Mouse (Mus musculus) cerebellum, adult 8-10 months (tissue): Measurements from ENCODE around the gene Baiap2l1.
"Not testable (repeated sequence)": the region's sequence is repeated elsewhere in the genome, so short reads cannot be mapped to it uniquely, and the experiment has no call there.

Experiments used
- DNase-seq: peaks from one replicate; pipeline ENCODE4 v3.0.0; 2022

The Baiap2l1 gene

GRCm38 (mm10) chr5:144357881-144358591 lies at the start of gene Baiap2l1:
Gene Baiap2l1, minus strand, starts transcription at chr5:144358112.
- peak; percentile 26 for DNase-seq

- no peak for DNase-seq
Observed at GRCm38 (mm10) chr5:144406256-144406655, 48.3 kb upstream of the Baiap2l1 start.

GRCm38 (mm10) chr5:144400821-144401220 lies 42.9 kb upstream of the Baiap2l1 start:
- DNase-seq = no peak

GRCm38 (mm10) chr5:144397566-144397965 lies 39.7 kb upstream of the Baiap2l1 start:
- no peak for DNase-seq

- no peak for DNase-seq
Observed at GRCm38 (mm10) chr5:144394142-144394541, 36.2 kb upstream of the Baiap2l1 start.

GRCm38 (mm10) chr5:144387851-144388250 lies 29.9 kb upstream of the Baiap2l1 start:
- DNase-seq = peak; percentile 45

- no peak for DNase-seq
Observed at GRCm38 (mm10) chr5:144383936-144384335, 26.0 kb upstream of the Baiap2l1 start.

- DNase-seq = no peak
Observed at GRCm38 (mm10) chr5:144381782-144382181, 23.9 kb upstream of the Baiap2l1 start.

- no peak for DNase-seq
Observed at GRCm38 (mm10) chr5:144380689-144381088, 22.8 kb upstream of the Baiap2l1 start.

- no peak for DNase-seq
Observed at GRCm38 (mm10) chr5:144379431-144379830, 21.5 kb upstream of the Baiap2l1 start.

GRCm38 (mm10) chr5:144372885-144373284 lies 15.0 kb upstream of the Baiap2l1 start:
- DNase-seq = no peak

- no peak for DNase-seq
Observed at GRCm38 (mm10) chr5:144372177-144372576, 14.3 kb upstream of the Baiap2l1 start.

GRCm38 (mm10) chr5:144370986-144371385 lies 13.1 kb upstream of the Baiap2l1 start:
- no peak for DNase-seq

GRCm38 (mm10) chr5:144368661-144369205 lies 10.8 kb upstream of the Baiap2l1 start:
- DNase-seq = no peak

GRCm38 (mm10) chr5:144366551-144366950 lies 8.6 kb upstream of the Baiap2l1 start:
- DNase-seq = not testable (repeated sequence)

- no peak for DNase-seq
Observed at GRCm38 (mm10) chr5:144364680-144365357, 6.9 kb upstream of the Baiap2l1 start.

GRCm38 (mm10) chr5:144360346-144360745 lies 2.4 kb upstream of the Baiap2l1 start:
- DNase-seq = no peak

GRCm38 (mm10) chr5:144359886-144360285 lies 2.0 kb upstream of the Baiap2l1 start:
- no peak for DNase-seq

- no peak for DNase-seq
Observed at GRCm38 (mm10) chr5:144358592-144358917, 643 bp upstream of the Baiap2l1 start.

GRCm38 (mm10) chr5:144357551-144357880 lies 396 bp downstream of the Baiap2l1 start:
- no peak for DNase-seq

- DNase-seq = no peak
Observed at GRCm38 (mm10) chr5:144356776-144357455, 996 bp downstream of the Baiap2l1 start.

- DNase-seq = no peak
Observed at GRCm38 (mm10) chr5:144352250-144353047, 5.5 kb downstream of the Baiap2l1 start.

GRCm38 (mm10) chr5:144351185-144351584 lies 6.7 kb downstream of the Baiap2l1 start:
- no peak for DNase-seq
